Mouse (Mus musculus) erythroblast, embryonic 14.5 days (primary cell): ENCODE results near the gene Gm11060.

Experiments used
- GATA1 ChIP-seq: IDR thresholded peaks from 2 replicates; pipeline ENCODE4 v1.6.1; 2012; ENCODE audit warnings: low read length, inconsistent platforms, mixed read lengths
- TAL1 ChIP-seq: IDR thresholded peaks from 3 replicates; pipeline ENCODE4 v1.6.1; 2012; ENCODE audit warnings: low read length, inconsistent platforms, mixed read lengths

DNA sequence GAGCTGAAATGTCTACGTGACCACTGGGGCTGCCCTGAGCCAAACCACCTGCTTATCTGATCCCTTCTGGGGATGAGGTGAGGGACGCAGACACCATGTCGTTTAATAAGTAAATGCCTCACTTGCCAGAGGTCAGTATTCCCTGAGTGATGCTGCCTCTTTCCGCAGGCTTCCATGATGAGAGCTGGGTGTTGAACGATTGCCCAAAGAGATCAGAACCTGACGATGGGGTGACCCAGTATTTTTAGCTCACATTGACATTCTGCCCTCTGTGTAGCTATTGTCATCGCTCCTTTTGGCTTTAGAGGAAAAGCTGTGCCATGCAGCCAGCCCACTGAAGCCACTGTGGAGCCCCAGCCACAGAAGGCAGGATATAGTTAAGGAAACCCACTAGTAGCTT, 47.7 kb downstream of the Gm11060 start:
- TF ChIP-seq GATA1 (no peak), TAL1 (no peak)
